Mouse (Mus musculus): Measurements from ENCODE around the gene Mrgpre. TPM values are rescaled to one million over a fixed set of nuclear protein-coding genes. Genes with fewer than 3 reads are reported as not detected.

Gene Mrgpre
- total RNA-seq, 2 experiments from 2014 or later = 1.8 to 2.3 TPM

GRCm38 (mm10) chr7:143783378-143783995 lies 813 bp downstream of the Mrgpre start:
- intact Hi-C loops (cut with DNase I) = no loop called here
- DNase-seq = peak in 1 of 2 experiments; percentile 24

- intact Hi-C loops (cut with DNase I) = no loop called here
- DNase-seq = peak; percentile 64 to 66
Observed at GRCm38 (mm10) chr7:143777375-143777774, 6.9 kb downstream of the Mrgpre start.

- no peak for DNase-seq
- intact Hi-C loops (cut with DNase I) = no loop called here
Observed at GRCm38 (mm10) chr7:143776137-143776536, 8.2 kb downstream of the Mrgpre start.

- intact Hi-C loops (cut with DNase I) = loop anchor here (10.0 kb wide), 1 partner anchor 285 kb away; no protein-coding TSS in a partner anchor
Observed at GRCm38 (mm10) chr7:143769461-143769860, 14.8 kb downstream of the Mrgpre start.

GRCm38 (mm10) chr7:143768267-143768666 lies 16.0 kb downstream of the Mrgpre start:
- intact Hi-C loops (cut with DNase I) = loop anchor here (10.0 kb wide), 1 partner anchor 283 kb away; no protein-coding TSS in a partner anchor
- DNase-seq = no peak

More at GRCm38 (mm10) chr7:143769461-143769860, 14.8 kb downstream of the Mrgpre start:
- DNase-seq = no peak

- intact Hi-C loops (cut with DNase I) = loop anchor here (10.0 kb wide), 1 partner anchor 282 kb away; no protein-coding TSS in a partner anchor
- no peak for DNase-seq
Observed at GRCm38 (mm10) chr7:143766893-143767292, 17.4 kb downstream of the Mrgpre start, which contains the start of gene Mrgprg. TSS of gene Mrgprg (minus strand) at chr7:143766993.

GRCm38 (mm10) chr7:143764876-143765530 lies 19.3 kb downstream of the Mrgpre start:
- intact Hi-C loops (cut with DNase I) = loop anchor here (1.0 to 10.0 kb wide), 3 partner anchors 59 to 280 kb away; no protein-coding TSS in a partner anchor
- DNase-seq = no peak

GRCm38 (mm10) chr7:143763794-143764193 lies 20.5 kb downstream of the Mrgpre start:
- intact Hi-C loops (cut with DNase I) = loop anchor here (1.0 to 10.0 kb wide), 3 partner anchors 57 to 279 kb away; no protein-coding TSS in a partner anchor
- DNase-seq = no peak

GRCm38 (mm10) chr7:143758956-143759355 lies 25.3 kb downstream of the Mrgpre start:
- intact Hi-C loops (cut with DNase I) = loop anchor here (10.0 kb wide), 1 partner anchor 604 kb away; no protein-coding TSS in a partner anchor

GRCm38 (mm10) chr7:143757696-143758095 lies 26.6 kb downstream of the Mrgpre start:
- intact Hi-C loops (cut with DNase I) = loop anchor here (10.0 kb wide), 1 partner anchor 603 kb away; no protein-coding TSS in a partner anchor
- DNase-seq = no peak

More at GRCm38 (mm10) chr7:143758956-143759355, 25.3 kb downstream of the Mrgpre start:
- no peak for DNase-seq

- intact Hi-C loops (cut with DNase I) = loop anchor here (10.0 kb wide), 1 partner anchor 602 kb away; no protein-coding TSS in a partner anchor
- peak; percentile 77 to 82 for DNase-seq
Observed at GRCm38 (mm10) chr7:143757027-143757390, 27.3 kb downstream of the Mrgpre start.

GRCm38 (mm10) chr7:143756125-143757026 lies 27.9 kb downstream of the Mrgpre start, which contains the start of gene Osbpl5:
TSS of gene Osbpl5 (minus strand) at chr7:143756985.
- intact Hi-C loops (cut with DNase I) = loop anchor here (10.0 kb wide), 1 partner anchor 602 kb away; no protein-coding TSS in a partner anchor
- no peak for DNase-seq

GRCm38 (mm10) chr7:143755357-143756124 lies 28.8 kb downstream of the Mrgpre start:
- no peak for DNase-seq
- intact Hi-C loops (cut with DNase I) = loop anchor here (10.0 kb wide), 1 partner anchor 601 kb away; no protein-coding TSS in a partner anchor

GRCm38 (mm10) chr7:143753990-143754715 lies 30.1 kb downstream of the Mrgpre start:
- DNase-seq = peak; percentile 57 to 82
- intact Hi-C loops (cut with DNase I) = loop anchor here (10.0 kb wide), 1 partner anchor 599 kb away; no protein-coding TSS in a partner anchor

- intact Hi-C loops (cut with DNase I) = loop anchor here (10.0 kb wide), 1 partner anchor 598 kb away; no protein-coding TSS in a partner anchor
- DNase-seq = no peak
Observed at GRCm38 (mm10) chr7:143752606-143753005, 31.7 kb downstream of the Mrgpre start.

- intact Hi-C loops (cut with DNase I) = loop anchor here (10.0 kb wide), 1 partner anchor 597 kb away; no protein-coding TSS in a partner anchor
Observed at GRCm38 (mm10) chr7:143752056-143752455, 32.2 kb downstream of the Mrgpre start.

GRCm38 (mm10) chr7:143751380-143751779 lies 32.9 kb downstream of the Mrgpre start:
- intact Hi-C loops (cut with DNase I) = loop anchor here (10.0 kb wide), 1 partner anchor 597 kb away; no protein-coding TSS in a partner anchor
- DNase-seq = no peak

More at GRCm38 (mm10) chr7:143752056-143752455, 32.2 kb downstream of the Mrgpre start:
- DNase-seq = no peak

GRCm38 (mm10) chr7:143749045-143749444 lies 35.3 kb downstream of the Mrgpre start:
- intact Hi-C loops (cut with DNase I) = loop anchor here (2.0 kb wide), 1 partner anchor 164 kb away; no protein-coding TSS in a partner anchor
- no peak for DNase-seq

Data from heart, postnatal 10 days (tissue).